Mouse (Mus musculus) megakaryocyte, embryonic 14.5 days (primary cell): ENCODE data around the gene Lrch3. TPM values are rescaled to one million over a fixed set of nuclear protein-coding genes. Genes with fewer than 3 reads are reported as not detected.

Source experiments
- H3K27me3 ChIP-seq: replicated peaks from 2 replicates; pipeline ENCODE3; 2012; ENCODE audit warnings: inconsistent platforms
- H3K36me3 ChIP-seq: replicated peaks from 2 replicates; pipeline ENCODE3; 2012; ENCODE audit warnings: low read length, inconsistent platforms, mixed read lengths
- H3K4me1 ChIP-seq: 2 replicates; pipeline ENCODE4 v1.6.1; 2012; ENCODE audit warnings: inconsistent platforms
- H3K4me3 ChIP-seq: replicated peaks from 2 replicates; pipeline ENCODE3; 2012; ENCODE audit warnings: moderate library complexity, mild to moderate bottlenecking, inconsistent platforms
- H3K9me3 ChIP-seq: 2 replicates; pipeline ENCODE4 v1.6.1; 2012; ENCODE audit warnings: inconsistent platforms
- FLI1 ChIP-seq: IDR thresholded peaks from 2 replicates; pipeline ENCODE4 v1.6.1; 2012; ENCODE audit warnings: low read length, inconsistent platforms, mixed read lengths
- GATA1 ChIP-seq: IDR thresholded peaks from 3 replicates; pipeline ENCODE4 v1.6.1; 2012; ENCODE audit warnings: mixed read lengths, low read length, inconsistent platforms, borderline replicate concordance
- polyA plus RNA-seq: library from polyadenylated mRNA; stranded (reverse); fragments of >175 nt; gene quantifications from 2 replicates; pipeline ENCODE4 v1.2.3, GENCODE M21; 2012; ENCODE audit warnings: low replicate concordance; ENCODE audit not compliant: insufficient read depth

Lrch3 gene
- polyA plus RNA-seq, 1 experiment: 2.7 TPM

GRCm38 (mm10) chr16:32980227-32980626, 66.3 kb downstream of the Lrch3 start:
- Histone ChIP-seq H3K36me3 (peaks cover 94% of the 10 kb centered on the region), H3K4me1 (peaks cover 6% of the 10 kb centered on the region; the same call in 1 of the 2 replicates), H3K27me3 (no peaks in the 10 kb centered on the region), H3K4me3 (no peak overlapping the region), H3K9me3 (no peaks in the 10 kb centered on the region)
- TF ChIP-seq FLI1 (no peak), GATA1 (no peak)

GRCm38 (mm10) chr16:32981405-32981804, 67.5 kb downstream of the Lrch3 start:
- H3K4me3 ChIP-seq: no peak overlapping the region
- H3K27me3 ChIP-seq: no peaks in the 10 kb centered on the region
- TF ChIP-seq FLI1 (no peak), GATA1 (no peak)
- no peaks in the 10 kb centered on the region for H3K9me3 ChIP-seq
- peaks cover 94% of the 10 kb centered on the region for H3K36me3 ChIP-seq
- H3K4me1 ChIP-seq: peaks cover 6% of the 10 kb centered on the region; the same call in 1 of the 2 replicates

- no peaks in the 10 kb centered on the region for H3K27me3 ChIP-seq
- no peak overlapping the region for H3K4me3 ChIP-seq
- H3K9me3 ChIP-seq: no peaks in the 10 kb centered on the region
- peaks cover 3% of the 10 kb centered on the region; the same call in 1 of the 2 replicates for H3K4me1 ChIP-seq
- TF ChIP-seq GATA1 (no peak), FLI1 (no peak)
- peaks cover 93% of the 10 kb centered on the region for H3K36me3 ChIP-seq
Observed at GRCm38 (mm10) chr16:32984631-32985030, 70.7 kb downstream of the Lrch3 start.

GRCm38 (mm10) chr16:32992158-32992557, 78.3 kb downstream of the Lrch3 start:
- no peaks in the 10 kb centered on the region for H3K27me3 ChIP-seq
- TF ChIP-seq FLI1: no peak
- peaks cover 97% of the 10 kb centered on the region for H3K36me3 ChIP-seq
- no peaks in the 10 kb centered on the region for H3K9me3 ChIP-seq
- H3K4me1 ChIP-seq: no peaks in the 10 kb centered on the region
- no peak overlapping the region for H3K4me3 ChIP-seq

GRCm38 (mm10) chr16:33005216-33005615, 91.3 kb downstream of the Lrch3 start:
- H3K4me1 ChIP-seq: no peaks in the 10 kb centered on the region
- peaks cover 95% of the 10 kb centered on the region for H3K36me3 ChIP-seq
- TF ChIP-seq GATA1: no peak
- TF ChIP-seq FLI1: no peak
- no peak overlapping the region for H3K4me3 ChIP-seq
- H3K27me3 ChIP-seq: no peaks in the 10 kb centered on the region
- no peaks in the 10 kb centered on the region for H3K9me3 ChIP-seq

GRCm38 (mm10) chr16:33006888-33007287, 93.0 kb downstream of the Lrch3 start:
- Histone ChIP-seq H3K4me3 (no peak overlapping the region), H3K36me3 (peaks cover 95% of the 10 kb centered on the region), H3K4me1 (no peaks in the 10 kb centered on the region), H3K27me3 (no peaks in the 10 kb centered on the region), H3K9me3 (no peaks in the 10 kb centered on the region)
- TF ChIP-seq GATA1 (no peak), FLI1 (no peak)

GRCm38 (mm10) chr16:33007436-33007835, 93.5 kb downstream of the Lrch3 start:
- H3K4me1 ChIP-seq: 0 out of 2 replicates have a peak, but pooled peaks cover 3% of the 10 kb centered on the region
- H3K4me3 ChIP-seq: no peak overlapping the region
- no peak for TF ChIP-seq FLI1
- no peak for TF ChIP-seq GATA1
- no peaks in the 10 kb centered on the region for H3K27me3 ChIP-seq
- peaks cover 95% of the 10 kb centered on the region for H3K36me3 ChIP-seq
- H3K9me3 ChIP-seq: no peaks in the 10 kb centered on the region

- Histone ChIP-seq H3K9me3 (no peaks in the 10 kb centered on the region), H3K27me3 (no peaks in the 10 kb centered on the region), H3K4me1 (peaks cover 9% of the 10 kb centered on the region), H3K36me3 (peaks cover 100% of the 10 kb centered on the region), H3K4me3 (no peak overlapping the region)
- TF ChIP-seq GATA1 (no peak), FLI1 (no peak)
Observed at GRCm38 (mm10) chr16:33010166-33010565, 96.3 kb downstream of the Lrch3 start.

GRCm38 (mm10) chr16:33013801-33014200, 99.9 kb downstream of the Lrch3 start:
- peaks cover 26% of the 10 kb centered on the region for H3K4me1 ChIP-seq
- peaks cover 94% of the 10 kb centered on the region for H3K36me3 ChIP-seq
- no peaks in the 10 kb centered on the region for H3K9me3 ChIP-seq
- H3K27me3 ChIP-seq: no peaks in the 10 kb centered on the region
- TF ChIP-seq FLI1: no peak
- TF ChIP-seq GATA1: no peak
- H3K4me3 ChIP-seq: no peak overlapping the region

- TF ChIP-seq FLI1 (no peak), GATA1 (no peak)
- H3K36me3 ChIP-seq: peaks cover 88% of the 10 kb centered on the region
Observed at GRCm38 (mm10) chr16:33014921-33015320, 101.0 kb downstream of the Lrch3 start.

GRCm38 (mm10) chr16:33015396-33015907, 101.6 kb downstream of the Lrch3 start:
- no peaks in the 10 kb centered on the region for H3K27me3 ChIP-seq
- TF ChIP-seq GATA1: no peak
- no peak for TF ChIP-seq FLI1
- H3K4me1 ChIP-seq: peaks cover 26% of the 10 kb centered on the region
- peaks cover 83% of the 10 kb centered on the region for H3K36me3 ChIP-seq
- no peak overlapping the region for H3K4me3 ChIP-seq
- H3K9me3 ChIP-seq: no peaks in the 10 kb centered on the region

More at GRCm38 (mm10) chr16:33014921-33015320, 101.0 kb downstream of the Lrch3 start:
- no peak overlapping the region for H3K4me3 ChIP-seq
- H3K27me3 ChIP-seq: no peaks in the 10 kb centered on the region
- peaks cover 26% of the 10 kb centered on the region for H3K4me1 ChIP-seq
- H3K9me3 ChIP-seq: no peaks in the 10 kb centered on the region

GRCm38 (mm10) chr16:33015986-33016385, 102.1 kb downstream of the Lrch3 start:
- Histone ChIP-seq H3K27me3 (no peaks in the 10 kb centered on the region), H3K36me3 (peaks cover 78% of the 10 kb centered on the region), H3K4me1 (peaks cover 26% of the 10 kb centered on the region), H3K9me3 (no peaks in the 10 kb centered on the region), H3K4me3 (no peak overlapping the region)
- TF ChIP-seq FLI1 (no peak), GATA1 (no peak)
